Mouse (Mus musculus) megakaryocyte, adult 5-6 weeks (primary cell): Measurements from ENCODE around the gene Pgam5. TPM values are rescaled to one million over a fixed set of nuclear protein-coding genes. Genes with fewer than 3 reads are reported as not detected.

Experiments used
- ATAC-seq: 2 replicates; pipeline ENCODE4 v1.8.0; 2016; ENCODE audit warnings: mild to moderate bottlenecking, inconsistent platforms; ENCODE audit not compliant: poor library complexity, severe bottlenecking
- total RNA-seq, 2 experiments: library from RNA; stranded (forward) in 1 of 2; stranded (reverse) in 1 of 2; fragments of 153-499, 151-499 nt in 1 of 2; fragments of 221-1000, 200-1000 nt in 1 of 2; gene quantifications; 2 replicates each; pipeline versions ENCODE4 v1.2.3 to v1.2.4; 2015 to 2017

Gene Pgam5
- total RNA-seq (2015): 28.3 and 29.8 TPM in 2 replicates
- 19.4 and 23.4 TPM in 2 replicates for total RNA-seq (2017)

- ATAC-seq: peak; percentile 98
Observed at GRCm38 (mm10) chr5:110269141-110270101, at the start of gene Pgam5. Gene Pgam5 (minus strand): TSS chr5:110269913.

GRCm38 (mm10) chr5:110313127-110313526, 43.4 kb upstream of the Pgam5 start:
- no peak for ATAC-seq

GRCm38 (mm10) chr5:110308861-110309260, 39.1 kb upstream of the Pgam5 start:
- ATAC-seq: no peak

GRCm38 (mm10) chr5:110300591-110300990, 30.9 kb upstream of the Pgam5 start:
- ATAC-seq: no peak

- no peak for ATAC-seq
Observed at GRCm38 (mm10) chr5:110296637-110297036, 26.9 kb upstream of the Pgam5 start.

GRCm38 (mm10) chr5:110291649-110292048, 21.9 kb upstream of the Pgam5 start:
- ATAC-seq: no peak

- ATAC-seq: no peak
Observed at GRCm38 (mm10) chr5:110287084-110287475, 17.4 kb upstream of the Pgam5 start.

GRCm38 (mm10) chr5:110286446-110287083, 16.9 kb upstream of the Pgam5 start:
- no peak for ATAC-seq

GRCm38 (mm10) chr5:110285770-110286445, 16.2 kb upstream of the Pgam5 start, which contains the start of the genes Pxmp2 and Pole:
Gene Pxmp2 (minus strand): TSS chr5:110286186.
Gene Pole (plus strand): TSS chr5:110286306.
- ATAC-seq: peak; percentile 88

GRCm38 (mm10) chr5:110285156-110285555, 15.4 kb upstream of the Pgam5 start:
- ATAC-seq: peak; percentile 10; the same call in 1 of the 2 replicates

- ATAC-seq: peak; percentile 59
Observed at GRCm38 (mm10) chr5:110284536-110284935, 14.8 kb upstream of the Pgam5 start.

GRCm38 (mm10) chr5:110281984-110282383, 12.3 kb upstream of the Pgam5 start:
- no peak for ATAC-seq

- no peak for ATAC-seq
Observed at GRCm38 (mm10) chr5:110276910-110277309, 7.2 kb upstream of the Pgam5 start.

- ATAC-seq: no peak
Observed at GRCm38 (mm10) chr5:110276391-110276790, 6.7 kb upstream of the Pgam5 start.

- no peak for ATAC-seq
Observed at GRCm38 (mm10) chr5:110274846-110275245, 5.1 kb upstream of the Pgam5 start.

GRCm38 (mm10) chr5:110274147-110274546, 4.4 kb upstream of the Pgam5 start:
- ATAC-seq: no peak

- no peak for ATAC-seq
Observed at GRCm38 (mm10) chr5:110270242-110270641, 529 bp upstream of the Pgam5 start.

- no peak for ATAC-seq
Observed at GRCm38 (mm10) chr5:110266941-110267340, 2.8 kb downstream of the Pgam5 start.

- no peak for ATAC-seq
Observed at GRCm38 (mm10) chr5:110244091-110244490, 25.6 kb downstream of the Pgam5 start.

- ATAC-seq: peak; percentile 47
Observed at GRCm38 (mm10) chr5:110232346-110232745, 37.4 kb downstream of the Pgam5 start.

- no peak for ATAC-seq
Observed at GRCm38 (mm10) chr5:110231638-110232037, 38.1 kb downstream of the Pgam5 start.
